Mouse (Mus musculus) CH12.LX (cell line): ENCODE measurements around the gene Spsb4. TPM values are rescaled to one million over a fixed set of nuclear protein-coding genes. Genes with fewer than 3 reads are reported as not detected.

Experiments
- DNase-seq: peaks from one replicate; pipeline ENCODE4 v3.0.0-alpha.2; 2013; ENCODE audit errors: extremely low read depth
- H3K27ac ChIP-seq: 2 replicates; pipeline ENCODE4 v1.5.1; 2012; ENCODE audit warnings: low read depth, mild to moderate bottlenecking, control low read depth, moderate library complexity; ENCODE audit not compliant: insufficient read depth
- H3K27me3 ChIP-seq: replicated peaks from 2 replicates; pipeline ENCODE3; 2012; ENCODE audit warnings: inconsistent platforms
- H3K36me3 ChIP-seq, 2 experiments: replicated peaks in 1 of 2; 2 replicates each; pipeline versions ENCODE3 to v1.6.1; 2012; ENCODE audit warnings: inconsistent platforms in 1 of 2, low read length in 1 of 2, mild to moderate bottlenecking in 1 of 2, mixed read lengths in 1 of 2, moderate library complexity in 1 of 2; ENCODE audit not compliant: control insufficient read depth in 1 of 2, insufficient read depth in 1 of 2
- H3K4me1 ChIP-seq, 2 experiments: 2 replicates each; pipeline ENCODE4 v1.6.1; 2012; ENCODE audit warnings: inconsistent platforms in 1 of 2, moderate library complexity in 1 of 2; ENCODE audit not compliant: insufficient read depth in 2 of 2, control insufficient read depth in 1 of 2
- H3K4me2 ChIP-seq: 2 replicates; pipeline ENCODE4 v1.6.1; 2012; ENCODE audit warnings: low read depth, mild to moderate bottlenecking, control low read depth; ENCODE audit not compliant: poor library complexity, insufficient read depth, severe bottlenecking
- H3K4me3 ChIP-seq, 3 experiments: fragments of 150-350 bp in 1 of 3; sonication (generic) in 1 of 3; replicated peaks in 1 of 3; 2 replicates each; pipeline versions ENCODE3 to v1.5.1; 2011 to 2012; ENCODE audit warnings: low read depth in 2 of 3, low read length in 2 of 3, mild to moderate bottlenecking in 2 of 3, moderate library complexity in 2 of 3, control low read depth in 1 of 3, improper control_type of control experiment in 1 of 3, inconsistent platforms in 1 of 3, mixed read lengths in 1 of 3; ENCODE audit not compliant: poor library complexity in 1 of 3
- H3K79me2 ChIP-seq: replicated peaks from 2 replicates; pipeline ENCODE4 v1.6.1; 2012; ENCODE audit warnings: mild to moderate bottlenecking, moderate library complexity; ENCODE audit not compliant: control insufficient read depth, poor library complexity, insufficient read depth, severe bottlenecking; ENCODE audit errors: extremely low read depth
- H3K9ac ChIP-seq: 2 replicates; pipeline ENCODE4 v1.6.1; 2012; ENCODE audit warnings: low read depth, mild to moderate bottlenecking, control low read depth, moderate library complexity; ENCODE audit not compliant: insufficient read depth
- H3K9me3 ChIP-seq: replicated peaks from 2 replicates; pipeline ENCODE3; 2012; ENCODE audit warnings: low read length, inconsistent platforms, mixed read lengths
- BHLHE40 ChIP-seq: IDR thresholded peaks from 2 replicates; pipeline ENCODE4 v1.6.1; 2011; ENCODE audit warnings: mild to moderate bottlenecking, low read depth, low read length, improper control_type of control experiment
- CHD1 ChIP-seq: IDR thresholded peaks from 2 replicates; pipeline ENCODE4 v1.6.1; 2012; ENCODE audit warnings: low read depth, low read length, improper control_type of control experiment, inconsistent platforms
- CHD2 ChIP-seq: IDR thresholded peaks from 2 replicates; pipeline ENCODE4 v1.6.1; 2011; ENCODE audit warnings: low read length, improper control_type of control experiment
- CTCF ChIP-seq, 2 experiments: IDR thresholded peaks in 1 of 2; conservative IDR thresholded peaks in 1 of 2; 2 replicates each; pipeline ENCODE4 v1.5.1; 2011 to 2012; ENCODE audit warnings: low read depth in 2 of 2, low read length in 2 of 2, improper control_type of control experiment in 1 of 2, inconsistent platforms in 1 of 2, mild to moderate bottlenecking in 1 of 2, moderate library complexity in 1 of 2
- E2F4 ChIP-seq: IDR thresholded peaks from 2 replicates; pipeline ENCODE4 v1.6.1; 2011; ENCODE audit warnings: low read depth, low read length, improper control_type of control experiment; ENCODE audit not compliant: insufficient replicate concordance
- ELF1 ChIP-seq: IDR thresholded peaks from 2 replicates; pipeline ENCODE4 v1.6.1; 2014; ENCODE audit warnings: low read depth, mild to moderate bottlenecking, inconsistent platforms, low read length, improper control_type of control experiment
- GABPA ChIP-seq: IDR thresholded peaks from 2 replicates; pipeline ENCODE4 v1.6.1; 2012; ENCODE audit warnings: low read depth, low read length, improper control_type of control experiment, inconsistent platforms; ENCODE audit not compliant: insufficient replicate concordance
- HCFC1 ChIP-seq: IDR thresholded peaks from 2 replicates; pipeline ENCODE4 v1.6.1; 2012; ENCODE audit warnings: low read depth, mild to moderate bottlenecking, inconsistent platforms, low read length, improper control_type of control experiment
- JUN ChIP-seq: IDR thresholded peaks from 2 replicates; pipeline ENCODE4 v1.6.1; 2011; ENCODE audit warnings: low read depth, mild to moderate bottlenecking, low read length, improper control_type of control experiment, moderate library complexity; ENCODE audit not compliant: insufficient read depth
- JUND ChIP-seq: conservative IDR thresholded peaks from 2 replicates; pipeline ENCODE4 v1.6.1; 2011; ENCODE audit warnings: low read depth, low read length, improper control_type of control experiment
- MAFK ChIP-seq: IDR thresholded peaks from 2 replicates; pipeline ENCODE4 v1.6.1; 2011; ENCODE audit warnings: low read length, improper control_type of control experiment; ENCODE audit not compliant: insufficient replicate concordance
- MEF2A ChIP-seq: IDR thresholded peaks from 2 replicates; pipeline ENCODE4 v1.6.1; 2014; ENCODE audit warnings: low read depth, mild to moderate bottlenecking, inconsistent platforms, low read length, improper control_type of control experiment, borderline replicate concordance
- MXI1 ChIP-seq: IDR thresholded peaks from 2 replicates; pipeline ENCODE4 v1.6.1; 2011; ENCODE audit warnings: mild to moderate bottlenecking, low read depth, low read length, improper control_type of control experiment
- MYC ChIP-seq: IDR thresholded peaks from 2 replicates; pipeline ENCODE4 v1.6.1; 2011; ENCODE audit warnings: low read depth, mild to moderate bottlenecking, improper control_type of control experiment, low read length
- PAX5 ChIP-seq: IDR thresholded peaks from 2 replicates; pipeline ENCODE4 v1.6.1; 2012; ENCODE audit warnings: low read length, inconsistent platforms, mixed read lengths
- POLR2A ChIP-seq: IDR thresholded peaks from 2 replicates; pipeline ENCODE4 v1.6.1; 2011; ENCODE audit warnings: low read depth, mild to moderate bottlenecking, improper control_type of control experiment, low read length
- POLR2AphosphoS2 ChIP-seq: IDR thresholded peaks from 2 replicates; pipeline ENCODE4 v1.6.1; 2011; ENCODE audit warnings: low read depth, low read length, improper control_type of control experiment
- RAD21 ChIP-seq: IDR thresholded peaks from 2 replicates; pipeline ENCODE4 v1.6.1; 2011; ENCODE audit warnings: low read depth, mild to moderate bottlenecking, low read length, improper control_type of control experiment, moderate library complexity
- SIN3A ChIP-seq: IDR thresholded peaks from 2 replicates; pipeline ENCODE4 v1.6.1; 2012; ENCODE audit warnings: low read length, improper control_type of control experiment, inconsistent platforms
- TBP ChIP-seq: conservative IDR thresholded peaks from 2 replicates; pipeline ENCODE4 v1.6.1; 2011; ENCODE audit warnings: low read depth, low read length, improper control_type of control experiment
- TCF12 ChIP-seq: IDR thresholded peaks from 2 replicates; pipeline ENCODE4 v1.6.1; 2014; ENCODE audit warnings: low read depth, mild to moderate bottlenecking, inconsistent platforms, low read length, improper control_type of control experiment
- UBTF ChIP-seq: IDR thresholded peaks from 2 replicates; pipeline ENCODE4 v1.6.1; 2012; ENCODE audit warnings: low read depth, mild to moderate bottlenecking, inconsistent platforms, low read length, improper control_type of control experiment, moderate library complexity
- ZKSCAN1 ChIP-seq: IDR thresholded peaks from 2 replicates; pipeline ENCODE4 v1.6.1; 2012; ENCODE audit warnings: low read depth, inconsistent platforms, low read length, improper control_type of control experiment, borderline replicate concordance
- ZMIZ1 ChIP-seq: IDR thresholded peaks from 2 replicates; pipeline ENCODE4 v1.6.1; 2012; ENCODE audit warnings: low read depth, mild to moderate bottlenecking, inconsistent platforms, low read length, improper control_type of control experiment
- dilution Hi-C: fragments of 300-500 bp; cut with MboI; formaldehyde crosslinking; loops from 2 replicates; pipeline ENCODE4 v1.14.3; 2020; ENCODE audit warnings: low sequenced_read_pairs; ENCODE audit not compliant: extremely low pct_unique_long_range_greater_than_20kb, extremely low pct_ligation_motif_present
- in situ Hi-C: fragments of 300-500 bp; cut with MboI; formaldehyde crosslinking; loops from 3 replicates; pipeline ENCODE4 v1.14.3; 2019; ENCODE audit warnings: low sequenced_read_pairs, low pct_ligation_motif_present, low pct_unique_long_range_greater_than_20kb, mixed read lengths
- polyA plus RNA-seq: library from polyadenylated mRNA; unstranded; fragments of >175 nt; gene quantifications from 2 replicates; pipeline ENCODE4 v1.2.1, GENCODE M21; 2012; ENCODE audit warnings: low read depth; ENCODE audit not compliant: insufficient read length
- total RNA-seq, 2 experiments: library from RNA; depleted of rRNA; stranded (reverse); fragments of 300-350 nt in 1 of 2; fragments of >200 nt in 1 of 2; gene quantifications; 2 replicates each; pipeline ENCODE4 v1.2.3; 2012 to 2014

The Spsb4 gene
- total and polyA plus RNA-seq, 3 experiments = not detected

- in situ Hi-C loops = no loop called here
- Histone ChIP-seq H3K79me2 (no peaks in the 10 kb centered on the region), H3K27me3 (no peaks in the 10 kb centered on the region)
- no peak for DNase-seq
- TF ChIP-seq MXI1 = no peak
- no peak for TF ChIP-seq CHD2
- TF ChIP-seq BHLHE40 = peak; percentile 66; the same call in 1 of the 2 replicates
- TF ChIP-seq, all 38 proteins: peak for 1
- peak overlapping the region; percentile 67 for H3K4me2 ChIP-seq
- dilution Hi-C loops = no loop called here
- no peak overlapping the region for H3K4me3 ChIP-seq
- no peaks in the 10 kb centered on the region for H3K4me1 ChIP-seq
- H3K9me3 ChIP-seq = no peaks in the 10 kb centered on the region
- no peak overlapping the region for H3K27ac ChIP-seq
- H3K36me3 ChIP-seq = no peaks in the 10 kb centered on the region
- H3K9ac ChIP-seq = no peak overlapping the region
Measured at GRCm38 (mm10) chr9:97041633-97042032, 23.0 kb upstream of the Spsb4 start.

DNA sequence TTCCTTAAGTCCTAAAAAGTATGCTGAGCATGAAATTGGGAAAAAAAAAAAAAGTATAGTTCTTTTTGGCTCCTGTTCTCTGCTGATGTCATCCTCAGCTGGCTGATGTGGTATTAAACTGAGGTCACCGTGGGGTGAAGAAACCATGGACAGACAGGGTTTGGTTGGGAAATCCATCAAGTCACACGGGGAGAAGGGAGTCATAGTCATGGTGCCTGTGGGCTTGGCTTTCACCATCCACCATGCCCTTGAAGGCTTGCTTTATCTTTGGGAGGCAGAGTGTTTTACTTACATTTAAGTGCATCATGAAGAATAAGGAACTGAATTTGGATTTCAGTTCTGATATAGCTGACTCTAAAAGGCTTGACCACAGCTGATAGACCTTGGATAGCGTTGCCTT, 19.4 kb upstream of the Spsb4 start:
- H3K9me3 ChIP-seq = no peaks in the 10 kb centered on the region
- no peaks in the 10 kb centered on the region for H3K4me1 ChIP-seq
- dilution Hi-C loops = no loop called here
- H3K79me2 ChIP-seq = no peaks in the 10 kb centered on the region
- in situ Hi-C loops = no loop called here
- H3K9ac ChIP-seq = no peak overlapping the region
- no peak overlapping the region for H3K27ac ChIP-seq
- DNase-seq = no peak
- H3K36me3 ChIP-seq = no peaks in the 10 kb centered on the region
- no peak overlapping the region for H3K4me3 ChIP-seq
- H3K27me3 ChIP-seq = no peaks in the 10 kb centered on the region
- no peak overlapping the region for H3K4me2 ChIP-seq
- TF ChIP-seq MEF2A (no peak), CTCF (conservative IDR thresholded peaks at IDR 0.05 in 1 of 2, IDR thresholded peaks at IDR 0.05 in 1 of 2; ENCODE audit: low read depth in 2 of 2, low read length in 2 of 2) (no peak), ZKSCAN1 (no peak), TCF12 (no peak), POLR2AphosphoS2 (no peak), MAFK (no peak), CHD1 (no peak), E2F4 (no peak), PAX5 (no peak), BHLHE40 (no peak)

- in situ Hi-C loops (no loop called here), dilution Hi-C loops (no loop called here)
- Histone ChIP-seq H3K79me2 (no peaks in the 10 kb centered on the region), H3K4me1 (no peaks in the 10 kb centered on the region), H3K9ac (no peak overlapping the region), H3K4me2 (no peak overlapping the region), H3K9me3 (no peaks in the 10 kb centered on the region), H3K27me3 (peaks cover 2% of the 10 kb centered on the region), H3K36me3 (no peaks in the 10 kb centered on the region), H3K4me3 (no peak overlapping the region), H3K27ac (no peak overlapping the region)
- TF ChIP-seq E2F4 (no peak), CTCF (conservative IDR thresholded peaks at IDR 0.05 in 1 of 2, IDR thresholded peaks at IDR 0.05 in 1 of 2; ENCODE audit: low read depth in 2 of 2, low read length in 2 of 2) (no peak), JUN (no peak), ZMIZ1 (no peak), ELF1 (no peak), PAX5 (no peak), UBTF (no peak), HCFC1 (no peak), JUND (no peak), GABPA (no peak), CHD2 (no peak), MYC (no peak), RAD21 (no peak), SIN3A (no peak), POLR2A (no peak), TBP (no peak), TCF12 (no peak)
- no peak for DNase-seq
Measured at GRCm38 (mm10) chr9:97036656-97037055, 18.0 kb upstream of the Spsb4 start.
